Mouse (Mus musculus) heart, adult 9 months (tissue): ENCODE results near the gene Lama4.

Experiments
- DNase-seq, 2 experiments: peaks; one replicate each; pipeline ENCODE4 v3.0.0; 2022; ENCODE audit warnings: low spot score in 2 of 2

Lama4 gene

DNA sequence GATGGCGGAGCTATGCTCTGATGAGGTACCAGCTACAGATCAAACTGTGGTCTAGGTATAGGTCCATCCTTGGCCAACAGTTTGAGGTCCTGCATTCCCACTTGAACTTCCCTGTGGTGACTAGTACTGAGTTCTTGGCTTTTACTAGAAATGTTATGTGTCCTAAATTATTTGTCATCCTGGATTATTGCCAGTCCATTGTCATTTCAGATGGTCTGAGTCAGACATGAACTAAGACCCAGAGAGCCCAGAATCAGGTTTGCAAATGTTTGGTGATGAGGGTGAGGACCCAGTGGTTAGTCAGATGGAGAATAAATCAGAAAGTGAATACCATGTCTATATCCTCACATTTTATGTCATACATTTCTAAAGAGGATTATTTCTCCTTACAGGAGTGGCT, 192.0 kb downstream of the Lama4 start:
- no peak for DNase-seq

DNA sequence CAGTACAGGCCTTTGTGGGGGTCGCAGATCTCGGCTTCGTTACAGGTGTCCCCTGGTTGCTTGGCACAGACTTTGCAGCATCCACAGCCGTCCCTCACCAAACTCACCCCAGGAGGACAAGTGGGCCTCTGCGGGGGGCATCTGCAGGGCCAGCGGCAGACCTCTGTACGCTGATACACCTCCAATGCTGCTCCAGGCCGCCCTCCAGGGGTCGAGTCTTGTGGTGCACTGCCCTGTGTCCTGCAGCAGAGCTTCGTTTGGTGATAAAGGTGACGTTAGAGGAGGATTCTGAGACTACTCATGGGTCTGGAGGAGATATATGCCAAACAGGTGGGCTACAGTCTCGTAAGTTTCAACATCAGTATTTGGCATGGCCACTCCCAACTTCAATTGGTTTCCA, 193.0 kb downstream of the Lama4 start:
- no peak for DNase-seq
